Mouse (Mus musculus) C2C12 (cell line): ENCODE measurements around the gene Zfp523.
A peak's percentile ranks its signal among the peaks of the same experiment; 100 is the strongest.

ENCODE experiments used
- CEBPB ChIP-seq: IDR thresholded peaks from one replicate; pipeline ENCODE4 v1.6.1; 2011; ENCODE audit warnings: low read depth, mild to moderate bottlenecking, control low read depth, moderate library complexity
- CTCF ChIP-seq: IDR thresholded peaks from one replicate; pipeline ENCODE4 v1.5.1; 2011; ENCODE audit not compliant: control insufficient read depth, insufficient read depth, insufficient read length
- FOSL1 ChIP-seq: IDR thresholded peaks from one replicate; pipeline ENCODE4 v1.8.0; 2011; ENCODE audit warnings: mild to moderate bottlenecking, low read length; ENCODE audit not compliant: poor library complexity, insufficient read depth, severe bottlenecking
- MAX ChIP-seq: IDR thresholded peaks from one replicate; pipeline ENCODE4 v1.6.1; 2011; ENCODE audit warnings: mild to moderate bottlenecking, control low read depth
- MYOD1 ChIP-seq: IDR thresholded peaks from one replicate; pipeline ENCODE4 v1.6.1; 2011; ENCODE audit warnings: low read depth; ENCODE audit not compliant: control insufficient read depth, insufficient read length
- MYOG ChIP-seq: IDR thresholded peaks from one replicate; pipeline ENCODE4 v1.6.1; 2011; ENCODE audit not compliant: control insufficient read depth, insufficient read length; ENCODE audit errors: extremely low read depth
- USF1 ChIP-seq: IDR thresholded peaks from one replicate; pipeline ENCODE4 v1.6.1; 2011; ENCODE audit warnings: low read depth, mild to moderate bottlenecking, control low read depth, moderate library complexity

DNA sequence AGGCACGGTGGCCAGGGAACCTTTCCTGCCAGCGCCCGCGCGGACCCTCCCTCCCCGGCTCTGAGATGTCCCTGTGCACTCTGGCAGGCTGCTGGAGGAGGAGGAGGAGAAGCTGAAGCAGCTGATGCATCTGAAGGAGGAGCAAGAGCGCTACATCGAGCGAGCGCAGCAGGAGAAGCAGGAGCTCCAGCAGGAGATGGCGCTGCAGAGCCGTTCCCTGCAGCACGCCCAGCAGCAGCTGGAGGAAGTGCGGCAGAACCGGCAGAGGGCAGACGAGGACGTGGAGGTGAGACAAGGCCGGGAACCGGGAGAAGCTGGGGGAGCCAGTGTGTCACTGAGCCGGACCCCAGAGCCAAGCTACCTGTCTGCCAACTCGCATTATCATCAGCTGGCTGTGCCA is 49.1 kb downstream of the Zfp523 start:
- TF ChIP-seq USF1: no peak
- peak; percentile 100 for TF ChIP-seq CTCF
- TF ChIP-seq MAX: peak; percentile 83
- TF ChIP-seq MYOG: no peak
- no peak for TF ChIP-seq CEBPB
- no peak for TF ChIP-seq MYOD1
- TF ChIP-seq FOSL1: no peak
